Mouse (Mus musculus): ENCODE data around the gene Zfp1. TPM values are rescaled to one million over a fixed set of nuclear protein-coding genes. Genes with fewer than 3 reads are reported as not detected.
A peak's percentile ranks its signal among the peaks of the same experiment; 100 is the strongest.

Zfp1 gene
- polyA plus RNA-seq, 1 experiment from 2014 or later: 22.0 TPM

DNA sequence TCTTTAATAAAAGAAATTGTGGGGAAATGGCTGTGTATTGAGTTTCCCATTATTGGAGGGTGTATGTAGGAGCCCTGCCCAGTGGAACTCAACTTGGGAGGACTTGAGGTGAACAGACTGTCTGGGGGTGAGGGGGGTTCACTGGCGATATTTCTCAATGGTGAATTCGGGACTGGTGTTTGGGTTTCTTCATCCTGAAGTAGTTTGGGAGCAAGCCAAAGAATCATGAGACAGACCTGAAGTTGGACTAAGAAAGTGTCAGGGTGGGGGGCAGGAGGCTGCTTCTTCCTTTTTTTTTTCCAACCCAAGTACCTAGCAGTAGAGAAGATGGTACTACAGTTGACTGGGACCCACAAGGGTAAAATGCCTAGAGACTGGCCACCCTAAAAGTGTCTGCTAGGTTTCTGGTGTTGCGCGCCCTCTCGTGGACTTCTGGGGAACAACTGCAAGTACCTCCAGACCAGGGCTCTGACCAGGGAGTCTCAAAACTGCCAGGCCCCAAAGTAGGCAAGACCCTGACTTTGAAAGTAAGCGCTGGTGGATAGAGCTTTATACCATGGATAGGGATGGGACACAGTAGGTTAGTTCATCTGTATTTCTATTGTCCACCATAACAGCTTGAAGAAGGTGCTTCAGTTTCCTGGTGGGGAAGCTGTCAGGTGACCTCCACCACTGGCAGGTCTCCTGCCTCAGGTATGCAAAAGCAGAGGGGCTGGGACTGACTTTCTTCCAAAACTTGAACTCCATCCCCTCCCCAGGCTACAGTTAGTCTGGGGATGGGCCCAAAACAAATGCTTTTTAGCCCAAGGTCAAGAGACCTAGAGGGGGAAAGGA is 17.3 kb upstream of the Zfp1 start:
- DNase-seq (peak; percentile 89), ATAC-seq (ENCODE audit: insufficient read depth) (peak; percentile 44; the same call in 1 of the 2 replicates)
- Histone ChIP-seq H3K4me1 (ENCODE audit: insufficient read depth) (no peaks in the 10 kb centered on the region), H3K27me3 (ENCODE audit: insufficient read depth, low read length) (no peaks in the 10 kb centered on the region), H3K36me3 (ENCODE audit: insufficient read depth) (peaks cover 23% of the 10 kb centered on the region; the same call in 1 of the 2 replicates), H3K4me3 (ENCODE audit: low read depth, low read length) (no peak overlapping the region), H3K9ac (no peak overlapping the region), H3K9me3 (ENCODE audit: low read depth, low read length) (no peaks in the 10 kb centered on the region), H3K4me2 (no peak overlapping the region), H3K27ac (ENCODE audit: low read depth) (no peak overlapping the region)
- 28% methylated on average over 6 of the region's 6 CpGs for WGBS
- TF ChIP-seq CTCF (IDR thresholded peaks at IDR 0.05; ENCODE audit: low read depth): peak; percentile 87

DNA sequence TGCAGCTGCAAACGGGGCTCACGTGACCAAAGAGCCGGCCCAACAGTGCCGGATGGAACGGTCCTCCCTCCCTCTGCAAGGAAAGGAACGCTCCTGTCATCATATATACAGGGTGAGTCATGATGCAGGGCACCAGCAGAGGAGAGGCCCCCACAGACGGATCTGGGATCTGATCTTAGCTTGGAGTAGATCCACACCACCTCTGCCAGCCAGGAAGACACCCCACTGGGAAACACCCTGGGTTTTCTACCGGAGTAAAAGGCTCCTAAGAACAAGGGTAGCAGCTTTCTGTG is 16.7 kb upstream of the Zfp1 start:
- no peak for TF ChIP-seq CTCF (IDR thresholded peaks at IDR 0.05; ENCODE audit: low read depth)
- 58% methylated on average over 8 of the region's 8 CpGs for WGBS
- H3K27me3 ChIP-seq (ENCODE audit: insufficient read depth, low read length): no peaks in the 10 kb centered on the region
- H3K9me3 ChIP-seq (ENCODE audit: low read depth, low read length): no peaks in the 10 kb centered on the region
- DNase-seq: no peak
- H3K4me2 ChIP-seq: no peak overlapping the region
- H3K36me3 ChIP-seq (ENCODE audit: insufficient read depth): peaks cover 23% of the 10 kb centered on the region; the same call in 1 of the 2 replicates
- no peak for ATAC-seq (ENCODE audit: insufficient read depth)
- H3K4me1 ChIP-seq (ENCODE audit: insufficient read depth): no peaks in the 10 kb centered on the region
- H3K9ac ChIP-seq: no peak overlapping the region
- H3K27ac ChIP-seq (ENCODE audit: low read depth): no peak overlapping the region
- H3K4me3 ChIP-seq (ENCODE audit: low read depth, low read length): no peak overlapping the region

DNA sequence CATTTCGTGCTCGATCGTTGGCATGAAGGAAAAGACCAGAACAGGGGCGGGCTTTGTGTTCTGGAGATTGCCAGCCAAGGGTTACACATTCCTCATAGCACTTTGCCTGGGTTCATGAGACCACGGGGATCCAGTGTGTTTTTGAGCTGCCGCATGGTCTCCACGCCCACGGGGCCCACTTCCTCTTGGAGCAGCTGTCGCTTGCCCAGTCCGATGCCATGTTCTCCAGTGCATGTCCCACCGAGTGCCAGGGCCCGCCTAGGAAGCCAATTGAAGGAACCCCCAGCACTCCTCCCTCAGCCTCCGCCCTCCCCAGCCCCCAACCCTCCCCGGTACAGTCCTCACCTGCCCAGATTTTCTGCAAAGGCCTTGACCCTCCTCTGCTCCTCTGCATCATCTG is 16.3 kb upstream of the Zfp1 start:
- no peak overlapping the region for H3K9ac ChIP-seq
- TF ChIP-seq CTCF (IDR thresholded peaks at IDR 0.05; ENCODE audit: low read depth): no peak
- H3K4me3 ChIP-seq (ENCODE audit: low read depth, low read length): no peak overlapping the region
- no peak overlapping the region for H3K27ac ChIP-seq (ENCODE audit: low read depth)
- no peaks in the 10 kb centered on the region for H3K4me1 ChIP-seq (ENCODE audit: insufficient read depth)
- no peaks in the 10 kb centered on the region for H3K27me3 ChIP-seq (ENCODE audit: insufficient read depth, low read length)
- DNase-seq: no peak
- 94% methylated on average over 14 of the region's 14 CpGs for WGBS
- H3K36me3 ChIP-seq (ENCODE audit: insufficient read depth): peaks cover 19% of the 10 kb centered on the region; the same call in 1 of the 2 replicates
- no peaks in the 10 kb centered on the region for H3K9me3 ChIP-seq (ENCODE audit: low read depth, low read length)
- ATAC-seq (ENCODE audit: insufficient read depth): no peak
- H3K4me2 ChIP-seq: no peak overlapping the region

DNA sequence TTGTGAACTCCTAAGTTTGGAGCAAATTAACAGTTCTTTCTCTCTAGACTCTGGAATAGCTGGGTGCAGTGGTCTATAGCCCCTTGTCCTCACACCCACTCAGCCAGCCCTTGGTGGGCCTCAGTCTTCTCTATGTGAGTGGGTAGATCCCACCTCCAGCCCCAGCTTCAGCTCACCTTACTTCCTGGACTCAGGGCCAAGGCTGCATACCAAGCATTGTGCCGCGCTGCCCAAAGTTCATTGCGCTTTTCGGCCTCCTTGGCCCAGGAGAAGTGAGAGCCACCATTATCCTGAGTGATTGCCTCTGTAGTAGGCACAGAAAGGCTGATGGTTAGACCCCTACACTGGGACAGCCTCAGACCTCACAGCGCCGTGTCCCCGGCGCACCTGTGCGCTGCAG is 15.3 kb upstream of the Zfp1 start:
- ATAC-seq (ENCODE audit: insufficient read depth) (no peak), DNase-seq (no peak)
- H3K27me3 ChIP-seq (ENCODE audit: insufficient read depth, low read length): no peaks in the 10 kb centered on the region
- no peak overlapping the region for H3K27ac ChIP-seq (ENCODE audit: low read depth)
- 96% methylated on average over 9 of the region's 9 CpGs for WGBS
- H3K36me3 ChIP-seq (ENCODE audit: insufficient read depth): peaks cover 12% of the 10 kb centered on the region; the same call in 1 of the 2 replicates
- no peak overlapping the region for H3K9ac ChIP-seq
- H3K9me3 ChIP-seq (ENCODE audit: low read depth, low read length): no peaks in the 10 kb centered on the region
- H3K4me2 ChIP-seq: no peak overlapping the region
- TF ChIP-seq CTCF (IDR thresholded peaks at IDR 0.05; ENCODE audit: low read depth): no peak
- no peaks in the 10 kb centered on the region for H3K4me1 ChIP-seq (ENCODE audit: insufficient read depth)
- no peak overlapping the region for H3K4me3 ChIP-seq (ENCODE audit: low read depth, low read length)

- H3K4me2 ChIP-seq: no peak overlapping the region
- no peak overlapping the region for H3K27ac ChIP-seq (ENCODE audit: low read depth)
- H3K4me3 ChIP-seq (ENCODE audit: low read depth, low read length): no peak overlapping the region
- ATAC-seq (ENCODE audit: insufficient read depth) (no peak), DNase-seq (no peak)
- peaks cover 7% of the 10 kb centered on the region; the same call in 1 of the 2 replicates for H3K36me3 ChIP-seq (ENCODE audit: insufficient read depth)
- no peak for TF ChIP-seq CTCF (IDR thresholded peaks at IDR 0.05; ENCODE audit: low read depth)
- no peak overlapping the region for H3K9ac ChIP-seq
- H3K4me1 ChIP-seq (ENCODE audit: insufficient read depth): no peaks in the 10 kb centered on the region
- no peaks in the 10 kb centered on the region for H3K27me3 ChIP-seq (ENCODE audit: insufficient read depth, low read length)
- 95% methylated on average over 12 of the region's 12 CpGs for WGBS
- H3K9me3 ChIP-seq (ENCODE audit: low read depth, low read length): no peaks in the 10 kb centered on the region
Observed at GRCm38 (mm10) chr8:111628401-111628800, 14.8 kb upstream of the Zfp1 start.

- WGBS: 83% methylated on average over 19 of the region's 19 CpGs
- DNase-seq: no peak
- 0 out of 2 replicates have a peak, but pooled peaks cover 7% of the 10 kb centered on the region for H3K36me3 ChIP-seq (ENCODE audit: insufficient read depth)
- no peaks in the 10 kb centered on the region for H3K9me3 ChIP-seq (ENCODE audit: low read depth, low read length)
- no peaks in the 10 kb centered on the region for H3K4me1 ChIP-seq (ENCODE audit: insufficient read depth)
- no peak overlapping the region for H3K4me3 ChIP-seq (ENCODE audit: low read depth, low read length)
- no peak overlapping the region for H3K27ac ChIP-seq (ENCODE audit: low read depth)
- H3K27me3 ChIP-seq (ENCODE audit: insufficient read depth, low read length): no peaks in the 10 kb centered on the region
- no peak overlapping the region for H3K9ac ChIP-seq
- ATAC-seq (ENCODE audit: insufficient read depth): no peak
- TF ChIP-seq CTCF (IDR thresholded peaks at IDR 0.05; ENCODE audit: low read depth): no peak
- H3K4me2 ChIP-seq: no peak overlapping the region
Observed at GRCm38 (mm10) chr8:111628894-111629501, 14.2 kb upstream of the Zfp1 start.

GRCm38 (mm10) chr8:111630105-111630521 is 13.1 kb upstream of the Zfp1 start, which contains the start of gene Ldhd:
TSS of gene Ldhd (minus strand) at chr8:111630374.
- 18% methylated on average over 13 of the region's 13 CpGs for WGBS
- Histone ChIP-seq H3K4me1 (ENCODE audit: insufficient read depth) (no peaks in the 10 kb centered on the region), H3K9me3 (ENCODE audit: low read depth, low read length) (no peaks in the 10 kb centered on the region), H3K4me3 (ENCODE audit: low read depth, low read length) (peak within 1 kb of the TSS; percentile 29), H3K27me3 (ENCODE audit: insufficient read depth, low read length) (no peaks in the 10 kb centered on the region), H3K27ac (ENCODE audit: low read depth) (no peak within 1 kb of the TSS), H3K4me2 (peak within 1 kb of the TSS; percentile 55), H3K9ac (peak within 1 kb of the TSS; percentile 49), H3K36me3 (ENCODE audit: insufficient read depth) (0 out of 2 replicates have a peak, but pooled peaks cover 7% of the 10 kb centered on the region)
- ATAC-seq (ENCODE audit: insufficient read depth) (0 out of 2 replicates have a peak, but pooled peaks have one; percentile 39), DNase-seq (peak; percentile 22)
- no peak for TF ChIP-seq CTCF (IDR thresholded peaks at IDR 0.05; ENCODE audit: low read depth)

Measured in lung, embryonic 14.5 days (tissue).